Mouse (Mus musculus) forebrain, embryonic 11.5 days (tissue): Measurements from ENCODE around the gene Nfs1. TPM values are rescaled to one million over a fixed set of nuclear protein-coding genes. Genes with fewer than 3 reads are reported as not detected.

ENCODE experiments used
- ATAC-seq: fragments of 200-750 bp; cut with Nextera tagmentation; replicated peaks from 2 replicates; pipeline ENCODE4 v1.8.0; 2017; ENCODE audit warnings: moderate TSS enrichment; ENCODE audit not compliant: low FRiP score
- DNase-seq: peaks from one replicate; pipeline ENCODE4 v3.0.0-alpha.2; 2017; ENCODE audit warnings: low spot score
- H3K27ac ChIP-seq: fragments of 300-500 bp; sonication (generic); 2 replicates; pipeline ENCODE4 v1.5.1; 2014; ENCODE audit warnings: low read depth, low read length
- H3K27me3 ChIP-seq: fragments of 300-500 bp; sonication (generic); 2 replicates; pipeline ENCODE4 v1.6.1; 2014; ENCODE audit warnings: mild to moderate bottlenecking, low read length, mixed read lengths; ENCODE audit not compliant: control insufficient read depth, insufficient read depth
- H3K36me3 ChIP-seq: fragments of 300-500 bp; sonication (generic); 2 replicates; pipeline ENCODE4 v1.6.1; 2014; ENCODE audit warnings: mild to moderate bottlenecking, low read length, moderate library complexity, mixed read lengths; ENCODE audit not compliant: control insufficient read depth, insufficient read depth
- H3K4me1 ChIP-seq: fragments of 300-500 bp; sonication (generic); replicated peaks from 2 replicates; pipeline ENCODE4 v1.6.1; 2014; ENCODE audit warnings: low read length, mixed read lengths; ENCODE audit not compliant: control insufficient read depth, insufficient read depth
- H3K4me2 ChIP-seq: fragments of 300-500 bp; sonication (generic); 2 replicates; pipeline ENCODE4 v1.6.1; 2014; ENCODE audit warnings: low read depth, mild to moderate bottlenecking, low read length, moderate library complexity, mixed read lengths; ENCODE audit not compliant: severe bottlenecking
- H3K4me3 ChIP-seq: fragments of 300-500 bp; sonication (generic); 2 replicates; pipeline ENCODE4 v1.5.1; 2014; ENCODE audit warnings: low read depth, low read length
- H3K9ac ChIP-seq: fragments of 300-500 bp; sonication (generic); 2 replicates; pipeline ENCODE4 v1.6.1; 2014; ENCODE audit warnings: low read length
- H3K9me3 ChIP-seq: fragments of 300-500 bp; sonication (generic); 2 replicates; pipeline ENCODE4 v1.6.1; 2016; ENCODE audit warnings: low read length, mixed read lengths; ENCODE audit not compliant: control insufficient read depth
- WGBS: fragments of 180-500 bp; shearing (Covaris S2); extraction: QIAGEN DNeasy Blood & Tissue Kit; methylation state at CpG from one replicate; pipeline ENCODE4 v1.1.7; 2014; 5-methylcytosine and 5-hydroxymethylcytosine counted together
- polyA plus RNA-seq: library from polyadenylated mRNA; unstranded; fragments of >200 nt; fragmentation: Nextera tagmentation; extraction: Ambion mirVana; gene quantifications from 2 replicates; pipeline ENCODE4 v1.2.1, GENCODE M21; 2014

Nfs1 gene
- polyA plus RNA-seq, 1 experiment from 2014 or later = 38.3 TPM

DNA sequence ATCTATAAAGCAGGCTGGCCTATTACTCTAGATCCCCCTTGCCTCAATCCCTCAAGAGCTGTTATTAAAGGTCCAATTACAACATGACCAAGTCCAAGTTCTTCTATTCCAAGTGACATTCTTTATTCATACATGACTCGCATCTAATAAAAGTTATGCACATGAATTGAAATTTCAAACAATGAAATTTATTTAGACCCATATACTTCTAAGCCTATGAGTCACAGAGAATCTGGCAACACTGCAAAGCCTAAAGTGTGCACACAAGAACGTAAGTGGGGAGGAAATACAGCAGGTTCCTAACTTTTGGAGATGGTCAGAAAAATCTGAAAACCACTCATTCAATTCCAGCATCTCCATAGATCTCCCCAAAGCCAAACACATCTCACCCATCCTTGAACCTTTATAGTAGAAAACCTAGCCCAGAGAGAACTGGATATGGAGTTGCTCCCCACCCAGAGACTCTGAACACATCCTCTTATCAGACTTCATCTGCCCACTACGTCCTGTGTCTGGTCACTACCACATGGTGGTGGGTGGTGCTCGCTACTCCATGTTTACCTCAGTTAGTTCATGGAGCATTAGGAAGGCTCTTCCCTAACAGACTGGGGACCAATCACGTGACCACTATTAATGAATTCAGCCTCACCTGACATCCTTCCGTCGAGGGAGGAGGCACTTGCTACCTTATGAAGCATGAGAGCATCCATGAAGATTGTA lies 56.4 kb downstream of the Nfs1 start:
- no peak for DNase-seq
- Histone ChIP-seq H3K27me3 (no peaks in the 10 kb centered on the region), H3K9me3 (no peaks in the 10 kb centered on the region), H3K27ac (no peak overlapping the region), H3K4me3 (no peak overlapping the region), H3K4me1 (peaks cover 12% of the 10 kb centered on the region; the same call in 1 of the 2 replicates), H3K9ac (no peak overlapping the region), H3K36me3 (no peaks in the 10 kb centered on the region; the same call in 1 of the 2 replicates), H3K4me2 (no peak overlapping the region)
- WGBS = 90% methylated on average over 7 of the region's 7 CpGs
- no peak for ATAC-seq

GRCm38 (mm10) chr2:156084541-156084940 lies 59.4 kb downstream of the Nfs1 start:
- H3K27ac ChIP-seq = no peak overlapping the region
- no peak overlapping the region for H3K4me2 ChIP-seq
- no peaks in the 10 kb centered on the region for H3K27me3 ChIP-seq
- 92% methylated on average over 3 of the region's 3 CpGs for WGBS
- H3K4me3 ChIP-seq = no peak overlapping the region
- H3K4me1 ChIP-seq = no peaks in the 10 kb centered on the region
- no peaks in the 10 kb centered on the region for H3K9me3 ChIP-seq
- no peaks in the 10 kb centered on the region for H3K36me3 ChIP-seq
- no peak for ATAC-seq
- no peak for DNase-seq
- no peak overlapping the region for H3K9ac ChIP-seq

DNA sequence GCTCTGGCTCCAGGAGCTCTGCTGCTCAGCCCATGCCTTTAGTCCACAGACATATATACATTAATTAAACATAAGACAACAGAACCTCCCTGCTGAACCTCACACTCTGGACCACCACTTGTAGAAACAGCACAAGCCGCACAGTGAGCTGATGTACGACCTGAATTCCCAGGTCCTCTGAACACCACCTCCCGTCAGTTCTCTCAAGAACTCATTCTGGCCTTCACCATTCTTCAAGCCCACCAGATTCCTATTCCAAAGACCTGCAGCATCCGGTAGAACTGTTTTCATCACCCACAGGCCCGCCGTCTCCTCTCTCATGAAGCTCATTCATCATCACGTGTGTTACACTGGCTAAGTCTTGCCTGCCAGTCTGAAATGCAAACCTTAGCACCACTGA lies 63.6 kb downstream of the Nfs1 start:
- ATAC-seq (no peak), DNase-seq (no peak)
- H3K27ac ChIP-seq = no peak overlapping the region
- 95% methylated on average over 7 of the region's 7 CpGs for WGBS
- H3K4me1 ChIP-seq = no peaks in the 10 kb centered on the region
- no peak overlapping the region for H3K4me2 ChIP-seq
- no peaks in the 10 kb centered on the region for H3K27me3 ChIP-seq
- no peaks in the 10 kb centered on the region for H3K9me3 ChIP-seq
- peaks cover 28% of the 10 kb centered on the region; the same call in 1 of the 2 replicates for H3K36me3 ChIP-seq
- H3K9ac ChIP-seq = no peak overlapping the region
- no peak overlapping the region for H3K4me3 ChIP-seq

DNA sequence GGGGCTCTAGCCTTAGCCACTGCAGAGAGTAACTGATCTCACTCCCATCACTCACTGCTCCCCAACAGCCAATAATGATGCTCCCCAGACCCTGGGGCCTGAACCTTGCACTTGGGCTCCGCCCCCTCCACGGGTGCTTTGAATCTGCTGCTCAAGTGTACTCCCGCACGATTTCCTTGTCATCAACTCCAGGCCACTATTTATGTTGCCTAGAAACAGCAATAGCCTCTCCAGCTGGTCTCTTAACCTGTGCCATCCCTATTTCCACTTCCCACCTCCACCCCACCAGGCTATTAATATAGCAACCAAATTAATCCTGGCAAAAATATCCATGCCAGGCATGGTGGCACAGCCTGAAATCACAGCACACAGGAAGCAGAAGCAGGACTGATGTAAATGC lies 64.3 kb downstream of the Nfs1 start:
- Histone ChIP-seq H3K9me3 (no peaks in the 10 kb centered on the region), H3K4me3 (no peak overlapping the region), H3K9ac (no peak overlapping the region), H3K36me3 (peaks cover 28% of the 10 kb centered on the region; the same call in 1 of the 2 replicates), H3K27me3 (no peaks in the 10 kb centered on the region), H3K27ac (no peak overlapping the region), H3K4me1 (no peaks in the 10 kb centered on the region), H3K4me2 (no peak overlapping the region)
- ATAC-seq = no peak
- DNase-seq = no peak
- WGBS = 54% methylated on average over 4 of the region's 4 CpGs

- H3K9me3 ChIP-seq = no peaks in the 10 kb centered on the region
Observed at GRCm38 (mm10) chr2:156079183-156079560, 64.8 kb downstream of the Nfs1 start.

GRCm38 (mm10) chr2:156078421-156079182 lies 65.4 kb downstream of the Nfs1 start:
- peaks cover 34% of the 10 kb centered on the region for H3K36me3 ChIP-seq

More at GRCm38 (mm10) chr2:156079183-156079560, 64.8 kb downstream of the Nfs1 start:
- Histone ChIP-seq H3K9ac (no peak overlapping the region), H3K36me3 (peaks cover 28% of the 10 kb centered on the region), H3K4me1 (no peaks in the 10 kb centered on the region), H3K4me2 (no peak overlapping the region), H3K27ac (no peak overlapping the region), H3K27me3 (no peaks in the 10 kb centered on the region), H3K4me3 (no peak overlapping the region)
- ATAC-seq (no peak), DNase-seq (no peak)
- WGBS = 93% methylated on average over 8 of the region's 8 CpGs

GRCm38 (mm10) chr2:156077461-156077860 lies 66.5 kb downstream of the Nfs1 start:
- WGBS = 89% methylated on average over 7 of the region's 7 CpGs
- no peak for ATAC-seq

More at GRCm38 (mm10) chr2:156078421-156079182, 65.4 kb downstream of the Nfs1 start:
- Histone ChIP-seq H3K9me3 (no peaks in the 10 kb centered on the region), H3K4me1 (no peaks in the 10 kb centered on the region), H3K27me3 (no peaks in the 10 kb centered on the region), H3K9ac (no peak overlapping the region), H3K4me2 (no peak overlapping the region), H3K27ac (no peak overlapping the region), H3K4me3 (no peak overlapping the region)
- 94% methylated on average over 16 of the region's 16 CpGs for WGBS
- no peak for DNase-seq
- ATAC-seq = no peak

GRCm38 (mm10) chr2:156073725-156074124 lies 70.3 kb downstream of the Nfs1 start:
- no peak overlapping the region for H3K4me2 ChIP-seq
- H3K9me3 ChIP-seq = no peaks in the 10 kb centered on the region
- H3K27ac ChIP-seq = no peak overlapping the region
- no peak overlapping the region for H3K4me3 ChIP-seq
- DNase-seq = no peak
- H3K4me1 ChIP-seq = no peaks in the 10 kb centered on the region
- peaks cover 37% of the 10 kb centered on the region for H3K36me3 ChIP-seq
- no peaks in the 10 kb centered on the region for H3K27me3 ChIP-seq
- WGBS = 97% methylated on average over 15 of the region's 15 CpGs
- H3K9ac ChIP-seq = no peak overlapping the region
- no peak for ATAC-seq

More at GRCm38 (mm10) chr2:156077461-156077860, 66.5 kb downstream of the Nfs1 start:
- H3K4me3 ChIP-seq = no peak overlapping the region
- no peak for DNase-seq
- no peaks in the 10 kb centered on the region for H3K4me1 ChIP-seq
- H3K4me2 ChIP-seq = no peak overlapping the region
- no peaks in the 10 kb centered on the region for H3K9me3 ChIP-seq
- no peak overlapping the region for H3K9ac ChIP-seq
- H3K27me3 ChIP-seq = no peaks in the 10 kb centered on the region
- H3K27ac ChIP-seq = no peak overlapping the region
- peaks cover 39% of the 10 kb centered on the region for H3K36me3 ChIP-seq
